Mouse (Mus musculus) spleen, adult 2 months (tissue): ENCODE measurements around the gene Prkca.

Source experiments
- CTCF ChIP-seq: fragments of 200-500 bp; IDR thresholded peaks from 2 replicates; pipeline ENCODE4 v1.5.1; 2011; ENCODE audit warnings: mild to moderate bottlenecking, inconsistent platforms; ENCODE audit not compliant: insufficient read depth, insufficient read length, insufficient replicate concordance; ENCODE audit errors: extremely low read depth
- POLR2A ChIP-seq: fragments of 200-500 bp; IDR thresholded peaks from 2 replicates; pipeline ENCODE4 v1.6.1; 2011; ENCODE audit warnings: low read depth, low read length, inconsistent platforms

GRCm38 (mm10) chr11:108334658-108335057 is 9.1 kb downstream of the Prkca start:
- TF ChIP-seq CTCF (no peak), POLR2A (no peak)
